Mouse (Mus musculus) kidney, adult 2 months (tissue): Measurements from ENCODE around the gene Ccl12.

Source experiments
- CTCF ChIP-seq: fragments of 200-500 bp; conservative IDR thresholded peaks from 2 replicates; pipeline ENCODE4 v1.5.1; 2011; ENCODE audit warnings: low read depth, mild to moderate bottlenecking, control low read depth, low read length, moderate library complexity, mixed read lengths; ENCODE audit not compliant: insufficient read depth, insufficient read length
- POLR2A ChIP-seq: fragments of 200-500 bp; IDR thresholded peaks from one replicate; pipeline ENCODE4 v1.6.1; 2011; ENCODE audit warnings: low read depth, low read length, control low read depth

DNA sequence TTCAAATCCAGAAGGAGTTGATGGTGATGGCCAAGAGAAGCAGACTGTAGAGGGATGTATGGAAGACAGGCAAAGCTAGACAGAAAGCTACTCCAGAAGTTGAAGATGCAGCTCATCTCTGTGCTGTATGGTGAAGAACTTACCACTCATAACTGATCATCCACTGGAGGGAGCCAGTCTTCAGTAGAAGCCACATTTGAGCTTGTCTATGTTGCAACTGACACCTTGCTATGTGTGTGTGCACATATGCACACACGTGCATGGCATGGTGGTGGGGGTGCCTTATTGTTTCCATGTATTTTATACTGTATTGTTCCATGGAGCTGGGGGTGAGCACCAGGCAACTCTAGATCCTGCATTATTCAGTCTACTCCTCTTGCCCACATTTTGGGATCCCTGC, 29.3 kb upstream of the Ccl12 start:
- TF ChIP-seq CTCF (no peak), POLR2A (no peak)
